Comparison of ENCODE assay signal across 10 mouse cellular contexts in genomic region chr5:114651002-114651401, GRCm38 (mm10). TPM values are rescaled to one million over a fixed set of nuclear protein-coding genes. Genes with fewer than 3 reads are reported as not detected.
DNase-seq lines count a peak whose midpoint lies in the region; ATAC-seq and TF ChIP-seq lines count a peak whose summit lies in the region.
"Had no signal": no experiment of that assay in that cellular context is flagged by ENCODE, and none has a peak within 500 bp of the region (broad histone marks: within the 10 kb centered on the region; RNA-seq: fewer than 3 reads in every experiment).

No protein-coding gene starts in this region.

- 0 out of 2 replicates have a peak overlapping the region, but pooled peaks have one; percentile 1 for H3K4me2 ChIP-seq in heart, embryonic 16.5 days (ENCODE audit: low read depth, low read length)

- WGBS in heart, embryonic 16.5 days: 36% methylated on average over 14 of the region's 14 CpGs
- WGBS in bone marrow, adult 2 months: 18% methylated on average over 14 of the region's 14 CpGs
- 51% methylated on average over 14 of the region's 14 CpGs for WGBS in limb, embryonic 10.5 days

- DNase-seq in heart, adult 11 months: no peak
- peak; percentile 35 for DNase-seq in 416B (ENCODE audit: low read depth)
- no peak for DNase-seq in limb, embryonic 10.5 days (ENCODE audit: low spot score)
- no peak for DNase-seq in right cerebral cortex, postnatal 14 days
- no peak for DNase-seq in left cerebral cortex, postnatal 4 days
- DNase-seq in cerebellum, postnatal 36 days: no peak
- DNase-seq: adrenal gland, postnatal 36 days; lung, postnatal 14 days had no signal

- H3K9ac ChIP-seq in heart, embryonic 16.5 days (ENCODE audit: low read length): peak overlapping the region; percentile 43

- no peak for ATAC-seq in heart, embryonic 16.5 days (replicated peaks; ENCODE audit: extremely low read depth, insufficient read depth, low FRiP score)

- TF ChIP-seq POLR2A in bone marrow, adult 2 months (IDR thresholded peaks at IDR 0.05; ENCODE audit: borderline replicate concordance, control insufficient read depth, low read depth, low read length): no peak

- intact Hi-C loops in left cerebral cortex, postnatal 4 days (cut with DNase I): no loop called here

- H3K4me3 ChIP-seq in heart, embryonic 16.5 days (ENCODE audit: low read length): no peak overlapping the region
- H3K4me3 ChIP-seq in bone marrow, adult 2 months (replicated peaks; ENCODE audit: control insufficient read depth, low read depth, low read length): no peak overlapping the region
- H3K4me3 ChIP-seq in limb, embryonic 10.5 days: no peak overlapping the region

- no peak overlapping the region for H3K27ac ChIP-seq in heart, embryonic 16.5 days (ENCODE audit: low read length)
- peak overlapping the region; percentile 14; the same call in 1 of the 2 replicates for H3K27ac ChIP-seq in bone marrow, adult 2 months (ENCODE audit: control insufficient read depth, insufficient read depth, low read depth, low read length, poor library complexity)
- H3K27ac ChIP-seq in limb, embryonic 10.5 days: peak overlapping the region; percentile 63

- H3K4me1 ChIP-seq in heart, embryonic 16.5 days (ENCODE audit: control insufficient read depth, insufficient read depth, low read length): peaks cover 6% of the 10 kb centered on the region
- H3K4me1 ChIP-seq in bone marrow, adult 2 months (ENCODE audit: control insufficient read depth, insufficient read depth, low read length): no peaks in the 10 kb centered on the region
- H3K4me1 ChIP-seq in limb, embryonic 10.5 days: peaks cover 57% of the 10 kb centered on the region

- H3K9me3 ChIP-seq in heart, embryonic 16.5 days (replicated peaks; ENCODE audit: control insufficient read depth, low read length): no peaks in the 10 kb centered on the region
- H3K9me3 ChIP-seq in limb, embryonic 10.5 days (replicated peaks): no peaks in the 10 kb centered on the region

- H3K36me3 ChIP-seq in heart, embryonic 16.5 days (ENCODE audit: control insufficient read depth, insufficient read depth): no peaks in the 10 kb centered on the region
- no peaks in the 10 kb centered on the region for H3K36me3 ChIP-seq in limb, embryonic 10.5 days

- peaks cover 16% of the 10 kb centered on the region for H3K27me3 ChIP-seq in heart, embryonic 16.5 days (ENCODE audit: control insufficient read depth, insufficient read depth, low read length)
- peaks cover 67% of the 10 kb centered on the region for H3K27me3 ChIP-seq in limb, embryonic 10.5 days (ENCODE audit: low read depth, poor library complexity, severe bottlenecking)

- TF ChIP-seq CTCF in bone marrow, adult 2 months (IDR thresholded peaks at IDR 0.05; ENCODE audit: control insufficient read depth, insufficient read depth, low read length): no peak

RNA-seq across cellular contexts. Expression of gene Trpv4, which starts 7.2 kb away (rescaled TPM):
- polyA plus RNA-seq in heart, embryonic 16.5 days (2015; fragmentation: Nextera tagmentation; extraction: Ambion mirVana): 1.1 and 1.3 TPM in 2 replicates
- 1.3 and 5.0 TPM in 2 replicates for polyA plus RNA-seq in bone marrow, adult 2 months (2011; ENCODE audit: insufficient read depth, insufficient read length, low replicate concordance, missing spikeins)
- polyA plus RNA-seq in limb, embryonic 10.5 days (2016; fragmentation: Nextera tagmentation; extraction: Ambion mirVana): 0.31 TPM in 2 replicates
- 1 to 10 TPM in 1 of 2 experiments, under 1 TPM in 1; 0.64 to 1.1 TPM for total RNA-seq in left cerebral cortex, postnatal 4 days (2021)

RNA-seq across cellular contexts. Expression of gene Gltp, which starts 39.8 kb away (rescaled TPM):
- polyA plus RNA-seq in heart, embryonic 16.5 days (2015; fragmentation: Nextera tagmentation; extraction: Ambion mirVana): 58.8 and 69.2 TPM in 2 replicates
- 28.3 and 33.5 TPM in 2 replicates for polyA plus RNA-seq in bone marrow, adult 2 months (2011; ENCODE audit: insufficient read depth, insufficient read length, low replicate concordance, missing spikeins)
- polyA plus RNA-seq in limb, embryonic 10.5 days (2016; fragmentation: Nextera tagmentation; extraction: Ambion mirVana): 65.4 and 78.6 TPM in 2 replicates
- 10 to 100 TPM; 15.3 to 16.8 TPM for total RNA-seq in left cerebral cortex, postnatal 4 days (2021)

RNA-seq across cellular contexts. Expression of gene Tchp, which starts 56.6 kb away (rescaled TPM):
- polyA plus RNA-seq in heart, embryonic 16.5 days (2015; fragmentation: Nextera tagmentation; extraction: Ambion mirVana): 8.4 and 9.6 TPM in 2 replicates
- 15.5 and 23.5 TPM in 2 replicates for polyA plus RNA-seq in bone marrow, adult 2 months (2011; ENCODE audit: insufficient read depth, insufficient read length, low replicate concordance, missing spikeins)
- 18.8 and 22.0 TPM in 2 replicates for polyA plus RNA-seq in limb, embryonic 10.5 days (2016; fragmentation: Nextera tagmentation; extraction: Ambion mirVana)
- 10 to 100 TPM; 12.7 to 14.6 TPM for total RNA-seq in left cerebral cortex, postnatal 4 days (2021)
